Mouse (Mus musculus): ENCODE measurements around the gene 2810408A11Rik.
"Not testable (repeated sequence)": the region's sequence is repeated elsewhere in the genome, so short reads cannot be mapped to it uniquely, and the experiment has no call there.

2810408A11Rik gene

GRCm38 (mm10) chr11:69880853-69881603 is 19.8 kb downstream of the 2810408A11Rik start, which contains the start of gene Kctd11:
TSS of gene Kctd11 (minus strand) at chr11:69881406.
- peak; percentile 79 for DNase-seq (ENCODE audit: low spot score)

DNA sequence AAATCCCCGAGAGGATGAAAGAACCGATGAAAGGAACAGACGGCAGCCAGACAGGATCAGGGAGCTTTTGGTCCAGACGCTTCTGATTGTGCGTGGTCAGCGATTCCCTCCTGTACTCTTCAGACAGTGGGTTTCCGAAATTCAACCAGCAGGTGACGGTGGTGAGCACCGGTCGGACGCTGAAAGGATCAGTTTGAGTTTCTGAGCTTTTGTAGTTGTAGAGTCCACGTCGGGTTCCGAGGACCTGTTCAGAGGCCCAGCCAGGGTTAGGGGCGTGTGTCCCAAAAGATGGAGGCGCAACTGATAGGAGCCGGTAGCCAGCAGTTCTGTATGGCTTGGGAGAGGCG is 20.3 kb downstream of the 2810408A11Rik start:
- DNase-seq (ENCODE audit: low spot score): peak; percentile 54

- no peak for DNase-seq (ENCODE audit: low spot score)
Observed at GRCm38 (mm10) chr11:69879711-69880110, 21.1 kb downstream of the 2810408A11Rik start.

DNA sequence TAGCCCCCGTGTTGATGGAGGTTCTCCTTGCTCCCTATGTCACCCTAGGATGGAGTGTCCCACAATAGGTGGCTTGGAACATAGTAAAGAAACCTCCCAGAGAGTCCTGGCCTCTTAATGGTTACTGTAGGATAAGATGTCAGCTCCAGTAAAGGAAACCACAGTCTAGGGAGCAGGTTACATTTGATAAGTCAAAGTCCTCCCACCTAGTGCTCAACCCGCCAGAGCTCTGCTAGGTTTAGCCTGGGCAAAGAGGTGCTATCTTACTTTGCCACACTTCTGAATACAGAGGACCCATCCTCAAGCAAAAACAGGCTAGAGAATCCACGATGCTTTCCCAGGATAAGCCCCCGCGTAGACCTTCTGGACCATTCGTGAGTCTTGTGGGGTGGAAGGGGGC is 21.8 kb downstream of the 2810408A11Rik start:
- DNase-seq (ENCODE audit: low spot score): no peak

DNA sequence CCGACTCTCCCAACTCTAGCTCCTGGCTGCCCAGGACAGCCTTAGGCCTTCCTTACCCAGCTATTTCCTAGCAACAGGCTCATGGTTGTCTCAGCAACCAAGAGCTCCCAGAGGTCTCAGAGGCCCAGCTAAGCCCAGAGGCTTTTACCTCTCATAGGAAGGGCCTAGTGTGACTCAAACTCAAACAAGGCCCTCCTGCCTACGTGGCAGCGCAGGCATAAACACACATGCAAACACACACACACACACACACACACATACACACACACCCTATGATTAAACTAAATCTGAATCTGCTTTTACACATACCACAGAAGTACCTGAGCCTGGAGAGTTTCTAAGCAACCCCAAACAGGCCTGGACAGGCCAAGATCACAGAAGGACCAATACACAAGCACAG is 22.4 kb downstream of the 2810408A11Rik start:
- no peak for DNase-seq (ENCODE audit: low spot score)

DNA sequence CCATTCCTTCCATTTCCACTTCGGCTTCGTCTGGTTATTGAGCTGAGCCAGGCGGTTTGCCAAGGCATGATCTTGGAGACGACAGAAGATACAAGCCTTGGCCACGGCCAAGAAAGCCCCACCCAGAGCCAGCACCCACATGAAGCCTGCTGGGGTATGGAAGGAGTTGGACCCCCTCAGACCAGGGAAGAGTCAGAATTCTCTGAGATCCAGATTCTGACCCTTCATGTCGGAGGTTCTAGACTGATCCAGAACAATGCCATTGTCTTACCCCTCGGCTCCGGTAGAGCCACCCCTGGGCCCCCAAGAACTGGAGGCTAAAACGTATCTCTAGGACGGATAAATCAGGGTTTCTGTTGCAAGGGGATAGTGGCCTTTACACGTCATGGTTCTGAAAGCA is 22.9 kb downstream of the 2810408A11Rik start, which contains the start of gene Tmem95:
Gene Tmem95, minus strand, starts transcription at position 141 of the 400 bp plus-strand sequence.
- DNase-seq (ENCODE audit: low spot score): no peak

- peak; percentile 91 for DNase-seq (ENCODE audit: low spot score)
Observed at GRCm38 (mm10) chr11:69876867-69877266, 23.9 kb downstream of the 2810408A11Rik start.

DNA sequence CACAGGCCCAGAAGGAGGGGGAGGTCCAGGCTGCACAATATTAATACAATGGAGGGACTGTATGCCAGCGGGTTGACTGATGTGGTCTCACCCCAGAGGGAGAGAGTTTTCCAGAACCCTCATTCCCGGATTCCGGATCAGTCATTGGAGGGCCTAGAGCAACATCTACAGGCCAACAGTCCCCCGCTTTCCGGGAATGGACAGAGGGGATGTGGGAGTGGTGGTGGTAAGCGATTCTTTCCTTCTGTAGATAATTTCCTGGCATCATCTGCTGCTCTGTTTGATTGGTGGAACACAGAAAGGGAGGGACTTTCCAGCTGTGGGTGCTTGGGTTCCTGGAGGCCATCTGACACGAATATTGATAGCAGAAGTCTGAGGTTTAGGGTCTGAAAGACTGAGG is 24.6 kb downstream of the 2810408A11Rik start:
- DNase-seq (ENCODE audit: low spot score): no peak

GRCm38 (mm10) chr11:69872451-69872850 is 28.3 kb downstream of the 2810408A11Rik start:
- DNase-seq (ENCODE audit: low spot score): no peak

DNA sequence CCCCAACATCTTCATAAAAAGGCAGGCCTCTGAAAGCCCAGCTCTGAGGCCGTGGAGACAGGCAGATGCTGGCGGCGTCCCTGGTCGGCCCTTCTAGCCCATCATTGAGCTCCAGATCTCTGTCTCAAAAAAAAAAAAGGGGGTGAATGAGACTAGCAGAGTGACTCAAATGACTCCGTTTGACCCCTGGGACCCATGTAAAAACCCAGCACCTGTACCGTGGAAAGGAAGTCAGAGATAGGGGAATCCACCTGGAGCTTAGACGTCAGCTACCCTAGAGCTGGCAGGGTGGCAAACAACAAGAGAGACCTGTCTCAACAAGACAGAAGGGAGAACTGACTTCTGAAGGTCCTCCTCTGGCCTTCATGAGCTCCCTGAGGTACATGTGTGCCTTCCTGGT is 29.0 kb downstream of the 2810408A11Rik start:
- no peak for DNase-seq (ENCODE audit: low spot score)

DNA sequence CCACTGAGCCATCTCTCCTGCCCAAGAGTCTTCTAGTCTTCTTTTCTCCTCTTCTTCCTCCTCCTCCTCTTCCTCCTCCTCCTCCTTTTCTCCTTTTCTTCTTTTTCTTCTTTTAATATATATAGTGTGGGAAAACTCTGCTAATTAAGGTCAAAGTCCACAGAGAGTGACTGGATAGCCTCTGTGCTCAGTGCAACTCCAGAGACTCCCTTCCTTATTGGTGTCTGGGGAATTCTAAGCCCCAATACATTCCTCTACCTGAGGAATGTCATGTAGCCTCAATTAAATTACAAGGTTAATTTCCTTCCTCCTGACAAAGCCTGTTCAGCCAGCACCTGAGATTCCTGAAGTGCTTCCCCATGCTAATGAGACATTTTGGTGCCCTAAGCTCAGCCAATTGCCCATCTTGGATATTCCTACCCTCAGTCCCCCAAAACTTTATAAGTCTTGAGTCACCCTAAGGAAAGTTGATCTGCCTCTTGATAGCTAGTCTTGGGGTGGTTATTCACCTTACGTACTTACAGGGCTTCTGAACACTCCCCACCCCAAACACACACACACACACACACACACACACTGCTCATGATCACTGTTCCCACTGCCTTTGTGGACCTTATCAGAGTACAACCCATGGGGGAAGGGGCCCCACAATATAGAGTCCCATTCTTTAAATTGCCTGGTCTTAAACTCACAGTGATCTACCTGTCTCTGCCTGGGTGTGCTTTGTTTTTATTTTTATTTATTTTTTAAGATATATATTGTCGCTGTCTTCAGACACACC is 30.3 kb downstream of the 2810408A11Rik start:
- DNase-seq (ENCODE audit: low spot score): no peak

- no peak for DNase-seq (ENCODE audit: low spot score)
Observed at GRCm38 (mm10) chr11:69867335-69867734, 33.5 kb downstream of the 2810408A11Rik start.

GRCm38 (mm10) chr11:69865561-69865960 is 35.2 kb downstream of the 2810408A11Rik start:
- no peak for DNase-seq (ENCODE audit: low spot score)

DNA sequence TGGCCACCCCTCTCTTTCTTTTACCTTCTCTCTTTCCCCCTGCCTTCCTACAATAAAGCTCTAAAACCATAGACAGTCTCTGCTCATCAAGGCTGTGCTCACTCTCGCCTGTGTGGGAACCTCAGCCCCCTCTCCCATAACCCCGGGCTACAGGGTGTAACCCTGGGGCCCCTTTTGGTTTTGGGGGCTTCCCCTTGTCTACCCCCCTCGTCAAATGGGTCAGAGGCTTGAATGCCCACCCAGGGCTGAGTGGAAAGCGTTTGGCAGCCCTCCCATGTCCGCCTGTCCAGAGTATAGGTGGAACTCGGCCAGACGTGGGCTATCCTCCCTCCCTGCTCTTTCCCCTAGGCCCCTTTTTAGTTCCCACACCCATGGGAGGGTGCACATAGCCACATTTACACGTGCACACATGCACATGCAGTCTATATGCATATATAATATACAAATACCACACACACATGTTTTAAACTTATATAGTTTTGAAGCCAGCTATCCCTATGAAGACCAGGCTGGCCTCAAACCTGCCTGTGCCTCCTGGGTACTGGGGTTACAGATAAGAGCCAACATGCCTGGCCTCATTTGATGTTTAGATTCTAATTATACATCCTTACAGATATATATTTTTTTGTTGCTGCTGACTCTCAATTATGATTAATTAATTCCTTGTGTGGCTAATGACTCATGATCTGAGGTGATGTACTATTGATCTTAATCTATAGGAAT is 36.5 kb downstream of the 2810408A11Rik start:
- no peak for DNase-seq (ENCODE audit: low spot score)

DNA sequence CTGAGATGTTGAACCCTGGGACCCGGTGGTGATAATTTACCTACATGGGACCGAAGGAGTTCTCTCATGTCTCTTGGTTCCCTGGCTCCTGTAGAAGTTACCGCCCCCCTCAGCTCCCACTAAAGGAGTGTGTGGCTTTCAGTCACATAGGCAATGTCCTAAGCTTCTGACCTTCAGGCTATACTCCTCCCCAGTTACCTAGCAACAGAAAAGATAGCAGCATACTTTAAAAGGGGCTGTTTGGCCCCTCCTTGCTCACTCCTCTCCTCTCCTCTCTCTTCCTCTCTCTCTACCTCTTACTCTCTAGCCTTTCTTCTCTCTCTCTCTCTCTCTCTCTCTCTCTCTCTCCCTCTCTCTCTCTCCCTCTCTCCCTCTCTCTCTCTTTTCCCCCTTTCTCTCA is 37.1 kb downstream of the 2810408A11Rik start:
- DNase-seq (ENCODE audit: low spot score): not testable (repeated sequence)

GRCm38 (mm10) chr11:69858113-69858998 is 42.4 kb downstream of the 2810408A11Rik start, which contains the start of gene Tnk1:
TSS of gene Tnk1 (minus strand) at chr11:69858730.
- DNase-seq (ENCODE audit: low spot score): no peak

DNA sequence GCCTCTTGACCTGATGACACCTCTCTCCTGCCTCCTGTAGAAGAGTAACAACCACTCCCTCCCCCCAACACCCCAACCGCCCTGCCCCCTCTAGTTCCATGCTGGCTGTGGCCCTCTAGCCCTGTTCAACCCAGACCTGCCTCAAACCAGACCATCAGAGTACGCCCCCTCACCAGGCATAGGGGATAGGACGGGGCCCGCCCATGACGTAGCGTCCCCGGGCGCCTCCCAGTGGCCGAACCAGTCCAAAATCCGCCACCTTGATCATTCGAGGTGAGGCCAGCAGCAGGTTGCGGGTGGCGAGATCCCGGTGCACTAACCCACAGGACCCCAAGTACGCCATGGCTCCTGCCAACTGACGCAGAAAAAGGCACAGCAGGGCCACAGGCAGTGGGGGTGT is 45.4 kb downstream of the 2810408A11Rik start:
- peak; percentile 42 for DNase-seq (ENCODE audit: low spot score)

DNA sequence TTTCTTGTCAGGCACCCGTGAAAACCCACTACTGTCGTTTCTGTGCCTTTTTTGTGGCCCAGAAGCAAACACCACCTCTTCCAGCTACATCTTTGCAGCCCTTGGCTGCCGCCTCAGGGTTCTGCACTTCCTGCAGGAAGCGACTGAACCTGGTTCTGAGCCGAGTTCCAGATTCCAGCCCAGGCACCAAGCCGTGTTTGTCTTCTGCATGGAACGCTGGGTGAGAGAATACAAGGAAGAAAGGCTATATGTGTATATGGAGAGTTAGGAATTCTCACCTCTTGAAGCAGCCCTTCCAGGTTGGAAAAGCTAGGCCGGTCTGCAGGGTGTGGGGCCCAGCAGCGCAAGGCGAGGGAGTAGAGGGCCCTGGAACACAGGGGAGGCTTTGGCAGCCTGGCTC is 46.1 kb downstream of the 2810408A11Rik start:
- DNase-seq (ENCODE audit: low spot score): no peak

DNA sequence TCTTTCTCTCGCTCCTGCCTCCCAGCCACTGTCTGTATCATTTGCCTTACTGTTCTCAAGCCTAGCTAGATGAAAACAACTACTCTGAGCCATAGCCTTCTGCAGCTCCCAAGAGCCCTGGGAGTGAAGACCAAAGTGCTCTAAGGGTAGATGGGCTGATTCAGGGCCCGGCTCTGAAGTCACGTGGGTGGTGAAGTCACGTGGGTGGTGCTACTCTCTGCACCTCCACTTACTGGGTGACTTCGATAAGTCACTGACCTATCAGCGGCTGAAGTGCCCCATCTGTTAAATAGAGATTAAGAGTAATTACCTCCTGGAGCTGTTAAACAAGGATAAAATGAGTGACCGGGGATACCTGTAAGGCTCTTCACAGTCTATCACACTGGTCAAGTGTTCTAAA is 46.8 kb downstream of the 2810408A11Rik start:
- DNase-seq (ENCODE audit: low spot score): no peak

DNA sequence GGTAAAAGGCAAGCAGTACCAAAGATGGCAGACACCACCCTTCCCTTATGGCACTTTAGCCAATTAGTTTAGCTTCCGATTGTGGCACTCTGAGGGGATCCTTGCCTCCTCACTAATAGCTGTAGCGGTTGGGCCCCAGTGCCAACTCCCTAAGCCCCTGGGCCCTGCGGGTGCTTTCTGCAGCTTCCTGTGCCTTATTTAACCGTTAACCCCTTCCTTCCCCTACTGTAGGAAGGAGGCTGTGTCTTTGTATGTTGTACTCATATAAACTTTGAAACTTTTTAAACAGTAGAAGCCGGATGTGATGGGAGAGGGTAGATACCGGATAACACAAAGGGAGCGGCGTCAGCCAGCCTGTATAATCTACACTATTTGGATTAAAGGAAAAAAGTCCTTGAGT is 50.0 kb downstream of the 2810408A11Rik start:
- no peak for DNase-seq (ENCODE audit: low spot score)

DNA sequence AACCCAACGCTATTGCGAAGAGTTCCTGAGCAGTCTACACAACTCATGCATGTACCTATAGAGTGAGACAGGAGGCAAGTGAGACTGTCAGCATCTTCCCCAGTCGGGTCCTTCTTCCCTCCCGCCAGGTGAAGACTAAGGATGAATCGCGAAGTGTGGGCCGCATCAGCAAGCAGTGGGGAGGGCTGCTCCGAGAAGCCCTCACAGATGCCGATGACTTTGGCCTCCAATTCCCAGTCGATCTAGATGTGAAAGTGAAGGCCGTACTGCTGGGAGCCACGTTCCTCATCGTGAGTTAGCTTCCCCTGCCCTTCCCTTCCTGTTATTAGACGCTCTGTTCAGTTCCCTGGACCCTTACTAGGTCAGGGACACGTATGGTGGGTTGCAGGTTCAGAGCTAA is 50.9 kb downstream of the 2810408A11Rik start:
- DNase-seq (ENCODE audit: low spot score): no peak

DNA sequence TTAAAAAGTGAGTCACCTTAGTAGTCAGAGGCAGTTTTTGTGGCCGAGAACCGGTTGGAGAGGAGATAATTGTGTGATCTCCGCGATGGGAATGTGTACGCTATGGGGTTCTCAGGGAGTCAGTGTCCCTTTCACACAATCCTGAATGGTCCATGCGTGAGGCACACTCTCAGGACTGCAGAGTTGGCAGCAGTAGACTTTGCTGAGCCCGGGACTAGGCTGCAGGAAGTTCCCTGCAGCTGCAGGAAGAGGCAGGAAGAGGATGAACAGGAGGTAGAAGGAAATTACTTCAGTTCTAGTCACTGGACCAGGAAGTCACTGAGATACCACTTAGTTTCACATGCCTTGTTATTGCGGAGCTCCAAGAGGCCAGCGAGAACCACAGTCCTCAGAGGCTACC is 51.7 kb downstream of the 2810408A11Rik start:
- DNase-seq (ENCODE audit: low spot score): no peak
